Mouse (Mus musculus): Measurements from ENCODE around the gene Coro1b.

The Coro1b gene

GRCm38 (mm10) chr19:4191528-4192250 lies 43.3 kb downstream of the Coro1b start, which contains the start of gene Ppp1ca:
Ppp1ca (plus strand) TSS chr19:4192065.
- H3K9me3 ChIP-seq (ENCODE audit: low read length) = no peaks in the 10 kb centered on the region
- H3K4me1 ChIP-seq (replicated peaks; ENCODE audit: low read depth, low read length) = peaks cover 82% of the 10 kb centered on the region
- TF ChIP-seq CTCF (conservative IDR thresholded peaks at IDR 0.05; ENCODE audit: low read length) = no peak
- no peak for TF ChIP-seq POU5F1 (IDR thresholded peaks at IDR 0.05; ENCODE audit: borderline replicate concordance, low read length)
- no peak for TF ChIP-seq NANOG (IDR thresholded peaks at IDR 0.05; ENCODE audit: borderline replicate concordance, low read length)
- peak within 1 kb of the TSS; percentile 98 for H3K4me3 ChIP-seq (replicated peaks; ENCODE audit: low read length)
- H3K36me3 ChIP-seq (ENCODE audit: insufficient read depth, low read length) = peaks cover 39% of the 10 kb centered on the region
- no peaks in the 10 kb centered on the region for H3K27me3 ChIP-seq (ENCODE audit: insufficient read depth, low read length)

- Histone ChIP-seq H3K27me3 (ENCODE audit: insufficient read depth, low read length) (no peaks in the 10 kb centered on the region), H3K36me3 (ENCODE audit: insufficient read depth, low read length) (peaks cover 47% of the 10 kb centered on the region), H3K4me3 (replicated peaks; ENCODE audit: low read length) (peak overlapping the region; percentile 98), H3K4me1 (replicated peaks; ENCODE audit: low read depth, low read length) (peaks cover 89% of the 10 kb centered on the region), H3K9me3 (ENCODE audit: low read length) (no peaks in the 10 kb centered on the region)
- TF ChIP-seq CTCF (conservative IDR thresholded peaks at IDR 0.05; ENCODE audit: low read length) (no peak), NANOG (IDR thresholded peaks at IDR 0.05; ENCODE audit: borderline replicate concordance, low read length) (no peak), POU5F1 (IDR thresholded peaks at IDR 0.05; ENCODE audit: borderline replicate concordance, low read length) (no peak)
Measured at GRCm38 (mm10) chr19:4192251-4192985, 44.0 kb downstream of the Coro1b start.

GRCm38 (mm10) chr19:4193129-4193528 lies 44.7 kb downstream of the Coro1b start:
- no peak for TF ChIP-seq POU5F1 (IDR thresholded peaks at IDR 0.05; ENCODE audit: borderline replicate concordance, low read length)
- TF ChIP-seq NANOG (IDR thresholded peaks at IDR 0.05; ENCODE audit: borderline replicate concordance, low read length) = no peak
- TF ChIP-seq CTCF (conservative IDR thresholded peaks at IDR 0.05; ENCODE audit: low read length) = no peak
- H3K9me3 ChIP-seq (ENCODE audit: low read length) = no peaks in the 10 kb centered on the region
- H3K36me3 ChIP-seq (ENCODE audit: insufficient read depth, low read length) = peaks cover 54% of the 10 kb centered on the region
- peak overlapping the region; percentile 98 for H3K4me3 ChIP-seq (replicated peaks; ENCODE audit: low read length)
- H3K4me1 ChIP-seq (replicated peaks; ENCODE audit: low read depth, low read length) = peaks cover 89% of the 10 kb centered on the region
- H3K27me3 ChIP-seq (ENCODE audit: insufficient read depth, low read length) = no peaks in the 10 kb centered on the region

- no peaks in the 10 kb centered on the region for H3K9me3 ChIP-seq (ENCODE audit: low read length)
- H3K4me3 ChIP-seq (replicated peaks; ENCODE audit: low read length) = peak overlapping the region; percentile 98
- peaks cover 64% of the 10 kb centered on the region for H3K36me3 ChIP-seq (ENCODE audit: insufficient read depth, low read length)
- H3K27me3 ChIP-seq (ENCODE audit: insufficient read depth, low read length) = no peaks in the 10 kb centered on the region
- no peak for TF ChIP-seq NANOG (IDR thresholded peaks at IDR 0.05; ENCODE audit: borderline replicate concordance, low read length)
- TF ChIP-seq POU5F1 (IDR thresholded peaks at IDR 0.05; ENCODE audit: borderline replicate concordance, low read length) = no peak
- no peak for TF ChIP-seq CTCF (conservative IDR thresholded peaks at IDR 0.05; ENCODE audit: low read length)
- H3K4me1 ChIP-seq (replicated peaks; ENCODE audit: low read depth, low read length) = peaks cover 89% of the 10 kb centered on the region
Measured at GRCm38 (mm10) chr19:4194021-4194724, 45.8 kb downstream of the Coro1b start.

- Histone ChIP-seq H3K27me3 (ENCODE audit: insufficient read depth, low read length) (no peaks in the 10 kb centered on the region), H3K36me3 (ENCODE audit: insufficient read depth, low read length) (peaks cover 73% of the 10 kb centered on the region), H3K9me3 (ENCODE audit: low read length) (no peaks in the 10 kb centered on the region), H3K4me1 (replicated peaks; ENCODE audit: low read depth, low read length) (peaks cover 90% of the 10 kb centered on the region), H3K4me3 (replicated peaks; ENCODE audit: low read length) (no peak overlapping the region)
- TF ChIP-seq NANOG (IDR thresholded peaks at IDR 0.05; ENCODE audit: borderline replicate concordance, low read length) (no peak), POU5F1 (IDR thresholded peaks at IDR 0.05; ENCODE audit: borderline replicate concordance, low read length) (no peak), CTCF (conservative IDR thresholded peaks at IDR 0.05; ENCODE audit: low read length) (no peak)
Measured at GRCm38 (mm10) chr19:4194776-4195650, 46.6 kb downstream of the Coro1b start.

- Histone ChIP-seq H3K27me3 (ENCODE audit: insufficient read depth, low read length) (no peaks in the 10 kb centered on the region), H3K36me3 (ENCODE audit: insufficient read depth, low read length) (peaks cover 81% of the 10 kb centered on the region), H3K4me1 (replicated peaks; ENCODE audit: low read depth, low read length) (peaks cover 90% of the 10 kb centered on the region), H3K9me3 (ENCODE audit: low read length) (no peaks in the 10 kb centered on the region), H3K4me3 (replicated peaks; ENCODE audit: low read length) (peak overlapping the region; percentile 23; the same call in 1 of the 2 replicates)
- TF ChIP-seq POU5F1 (IDR thresholded peaks at IDR 0.05; ENCODE audit: borderline replicate concordance, low read length) (no peak), CTCF (conservative IDR thresholded peaks at IDR 0.05; ENCODE audit: low read length) (no peak), NANOG (IDR thresholded peaks at IDR 0.05; ENCODE audit: borderline replicate concordance, low read length) (no peak)
Measured at GRCm38 (mm10) chr19:4196048-4196447, 47.6 kb downstream of the Coro1b start.

- no peak for TF ChIP-seq NANOG (IDR thresholded peaks at IDR 0.05; ENCODE audit: borderline replicate concordance, low read length)
- TF ChIP-seq CTCF (conservative IDR thresholded peaks at IDR 0.05; ENCODE audit: low read length) = no peak
- no peak for TF ChIP-seq POU5F1 (IDR thresholded peaks at IDR 0.05; ENCODE audit: borderline replicate concordance, low read length)
- H3K27me3 ChIP-seq (ENCODE audit: insufficient read depth, low read length) = no peaks in the 10 kb centered on the region
- H3K36me3 ChIP-seq (ENCODE audit: insufficient read depth, low read length) = peaks cover 81% of the 10 kb centered on the region
- H3K4me3 ChIP-seq (replicated peaks; ENCODE audit: low read length) = peak overlapping the region; percentile 20; the same call in 1 of the 2 replicates
- H3K4me1 ChIP-seq (replicated peaks; ENCODE audit: low read depth, low read length) = peaks cover 85% of the 10 kb centered on the region
- H3K9me3 ChIP-seq (ENCODE audit: low read length) = no peaks in the 10 kb centered on the region
Measured at GRCm38 (mm10) chr19:4196548-4196947, 48.1 kb downstream of the Coro1b start.

All from E14TG2a.4 (cell line).